In genomic region chrX:164427295-164427694, GRCm38 (mm10) we compare ENCODE assay signal across 17 mouse cellular contexts. TPM values are rescaled to one million over a fixed set of nuclear protein-coding genes. Genes with fewer than 3 reads are reported as not detected.
"Had no signal": no experiment of that assay in that cellular context is flagged by ENCODE, and none has a peak within 500 bp of the region (broad histone marks: within the 10 kb centered on the region; RNA-seq: fewer than 3 reads in every experiment).

No protein-coding gene starts in this region.

- ATAC-seq: liver, postnatal 0 days had no signal

- H3K4me2 ChIP-seq: limb, embryonic 12.5 days; liver, embryonic 13.5 days; lung, embryonic 15.5 days; neural tube, embryonic 12.5 days; stomach, embryonic 15.5 days had no signal

- H3K4me3 ChIP-seq: limb, embryonic 12.5 days; liver, embryonic 13.5 days; lung, embryonic 15.5 days; myocyte; neural tube, embryonic 12.5 days; stomach, embryonic 15.5 days had no signal

- H3K27ac ChIP-seq: limb, embryonic 12.5 days; liver, embryonic 13.5 days; lung, embryonic 15.5 days; macrophage; neural tube, embryonic 12.5 days; stomach, embryonic 15.5 days had no signal

- H3K27me3 ChIP-seq: liver, embryonic 13.5 days; lung, embryonic 15.5 days; neural tube, embryonic 12.5 days; stomach, embryonic 15.5 days had no signal

- DNase-seq: kidney, postnatal 14 days; liver; liver, embryonic 13.5 days; liver, postnatal 0 days; lung, postnatal 14 days; midbrain, embryonic 14.5 days; right cerebral cortex, postnatal 4 days; thymus, postnatal 4 days had no signal

- H3K36me3 ChIP-seq: stomach, embryonic 15.5 days had no signal

- H3K9ac ChIP-seq: limb, embryonic 12.5 days; liver, embryonic 13.5 days; liver, postnatal 0 days; lung, embryonic 15.5 days; neural tube, embryonic 12.5 days; stomach, embryonic 15.5 days had no signal

- H3K9me3 ChIP-seq: limb, embryonic 12.5 days; liver, embryonic 13.5 days; lung, embryonic 15.5 days; neural tube, embryonic 12.5 days; stomach, embryonic 15.5 days had no signal

- H3K4me1 ChIP-seq: limb, embryonic 12.5 days; lung, embryonic 15.5 days; neural tube, embryonic 12.5 days; stomach, embryonic 15.5 days had no signal

RNA-seq across cellular contexts. Expression of gene Asb11, which starts 9.5 kb away (rescaled TPM):
- polyA plus RNA-seq: kidney, embryonic 14.5 days; limb, embryonic 12.5 days; macrophage; midbrain, embryonic 14.5 days; neural tube, embryonic 12.5 days; spleen, adult 2 months; stomach, embryonic 15.5 days had no signal

RNA-seq across cellular contexts. Expression of gene Vegfd, which starts 54.1 kb away (rescaled TPM):
- total RNA-seq: neutrophil, adult 5-6 weeks had no signal
- polyA plus RNA-seq: macrophage had no signal
